Mouse (Mus musculus): ENCODE data around the gene Gm21954. TPM values are rescaled to one million over a fixed set of nuclear protein-coding genes. Genes with fewer than 3 reads are reported as not detected.
A peak's percentile ranks its signal among the peaks of the same experiment; 100 is the strongest.

The Gm21954 gene
- polyA plus RNA-seq, 1 experiment from 2014 or later, result not detected

GRCm38 (mm10) chr3:55440342-55440741, 31.7 kb downstream of the Gm21954 start:
- Histone ChIP-seq H3K27me3 (no peaks in the 10 kb centered on the region), H3K9me3 (no peaks in the 10 kb centered on the region), H3K4me1 (peaks cover 6% of the 10 kb centered on the region; the same call in 1 of the 2 replicates), H3K4me3 (replicated peaks) (no peak overlapping the region), H3K9ac (no peak overlapping the region), H3K27ac (no peak overlapping the region), H3K36me3 (replicated peaks) (no peaks in the 10 kb centered on the region), H3K4me2 (no peak overlapping the region)
- no peak for ATAC-seq (ENCODE audit: low FRiP score)
- 79% methylated on average over 8 of the region's 8 CpGs for WGBS

GRCm38 (mm10) chr3:55438824-55439446, 33.1 kb downstream of the Gm21954 start:
- no peaks in the 10 kb centered on the region for H3K36me3 ChIP-seq (replicated peaks)
- WGBS, result 87% methylated on average over 7 of the region's 7 CpGs

GRCm38 (mm10) chr3:55434276-55434675, 37.7 kb downstream of the Gm21954 start:
- Histone ChIP-seq H3K36me3 (replicated peaks) (no peaks in the 10 kb centered on the region), H3K27me3 (no peaks in the 10 kb centered on the region), H3K4me2 (no peak overlapping the region), H3K4me3 (replicated peaks) (no peak overlapping the region), H3K4me1 (no peaks in the 10 kb centered on the region), H3K27ac (no peak overlapping the region), H3K9ac (no peak overlapping the region), H3K9me3 (no peaks in the 10 kb centered on the region)
- WGBS, result 87% methylated on average over 1 of the region's 1 CpGs
- no peak for ATAC-seq (ENCODE audit: low FRiP score)

More at GRCm38 (mm10) chr3:55438824-55439446, 33.1 kb downstream of the Gm21954 start:
- Histone ChIP-seq H3K4me2 (no peak overlapping the region), H3K4me1 (peaks cover 6% of the 10 kb centered on the region; the same call in 1 of the 2 replicates), H3K27me3 (no peaks in the 10 kb centered on the region), H3K4me3 (replicated peaks) (no peak overlapping the region), H3K9ac (no peak overlapping the region), H3K9me3 (no peaks in the 10 kb centered on the region), H3K27ac (no peak overlapping the region)
- no peak for ATAC-seq (ENCODE audit: low FRiP score)

GRCm38 (mm10) chr3:55431223-55431622, 40.8 kb downstream of the Gm21954 start:
- H3K36me3 ChIP-seq (replicated peaks), result no peaks in the 10 kb centered on the region
- 86% methylated on average over 3 of the region's 3 CpGs for WGBS
- no peaks in the 10 kb centered on the region for H3K4me1 ChIP-seq
- no peaks in the 10 kb centered on the region for H3K27me3 ChIP-seq
- ATAC-seq (ENCODE audit: low FRiP score), result no peak
- no peak overlapping the region for H3K27ac ChIP-seq
- H3K4me2 ChIP-seq, result no peak overlapping the region
- H3K9me3 ChIP-seq, result no peaks in the 10 kb centered on the region
- no peak overlapping the region for H3K4me3 ChIP-seq (replicated peaks)
- H3K9ac ChIP-seq, result no peak overlapping the region

GRCm38 (mm10) chr3:55430022-55430549, 41.9 kb downstream of the Gm21954 start:
- Histone ChIP-seq H3K9me3 (no peaks in the 10 kb centered on the region), H3K27ac (no peak overlapping the region), H3K27me3 (no peaks in the 10 kb centered on the region), H3K4me2 (no peak overlapping the region), H3K4me1 (no peaks in the 10 kb centered on the region), H3K4me3 (replicated peaks) (no peak overlapping the region), H3K36me3 (replicated peaks) (no peaks in the 10 kb centered on the region), H3K9ac (no peak overlapping the region)
- WGBS, result 90% methylated on average over 2 of the region's 2 CpGs
- no peak for ATAC-seq (ENCODE audit: low FRiP score)

- ATAC-seq (ENCODE audit: low FRiP score), result peak; percentile 92
- H3K9ac ChIP-seq, result no peak overlapping the region
- H3K36me3 ChIP-seq (replicated peaks), result no peaks in the 10 kb centered on the region
- H3K27me3 ChIP-seq, result no peaks in the 10 kb centered on the region
- H3K4me2 ChIP-seq, result peak overlapping the region; percentile 44
- no peaks in the 10 kb centered on the region for H3K9me3 ChIP-seq
- peak overlapping the region; percentile 85 for H3K27ac ChIP-seq
- 16% methylated on average over 11 of the region's 11 CpGs for WGBS
- no peak overlapping the region; the same call in 1 of the 2 replicates for H3K4me3 ChIP-seq (replicated peaks)
- peaks cover 48% of the 10 kb centered on the region for H3K4me1 ChIP-seq
Measured at GRCm38 (mm10) chr3:55423640-55424397, 48.2 kb downstream of the Gm21954 start.

GRCm38 (mm10) chr3:55420436-55421083, 51.5 kb downstream of the Gm21954 start:
- ATAC-seq (ENCODE audit: low FRiP score), result no peak
- 51% methylated on average over 8 of the region's 8 CpGs for WGBS
- Histone ChIP-seq H3K9ac (no peak overlapping the region), H3K4me2 (no peak overlapping the region), H3K27me3 (no peaks in the 10 kb centered on the region), H3K4me1 (peaks cover 60% of the 10 kb centered on the region), H3K27ac (no peak overlapping the region), H3K36me3 (replicated peaks) (no peaks in the 10 kb centered on the region), H3K4me3 (replicated peaks) (no peak overlapping the region), H3K9me3 (no peaks in the 10 kb centered on the region)

GRCm38 (mm10) chr3:55419334-55419733, 52.7 kb downstream of the Gm21954 start:
- Histone ChIP-seq H3K4me3 (replicated peaks) (no peak overlapping the region), H3K9ac (no peak overlapping the region), H3K4me2 (no peak overlapping the region), H3K4me1 (peaks cover 65% of the 10 kb centered on the region), H3K9me3 (no peaks in the 10 kb centered on the region), H3K27ac (0 out of 2 replicates have a peak overlapping the region, but pooled peaks have one; percentile 31), H3K36me3 (replicated peaks) (no peaks in the 10 kb centered on the region), H3K27me3 (no peaks in the 10 kb centered on the region)
- 19% methylated on average over 3 of the region's 3 CpGs for WGBS
- ATAC-seq (ENCODE audit: low FRiP score), result no peak

GRCm38 (mm10) chr3:55418845-55419244, 53.2 kb downstream of the Gm21954 start:
- Histone ChIP-seq H3K36me3 (replicated peaks) (no peaks in the 10 kb centered on the region), H3K4me2 (no peak overlapping the region), H3K9me3 (no peaks in the 10 kb centered on the region), H3K4me3 (replicated peaks) (no peak overlapping the region), H3K27me3 (no peaks in the 10 kb centered on the region), H3K9ac (no peak overlapping the region; the same call in 1 of the 2 replicates), H3K4me1 (peaks cover 61% of the 10 kb centered on the region), H3K27ac (peak overlapping the region; percentile 47; the same call in 1 of the 2 replicates)
- ATAC-seq (ENCODE audit: low FRiP score), result no peak
- 64% methylated on average over 6 of the region's 6 CpGs for WGBS

- peak overlapping the region; percentile 80 for H3K27ac ChIP-seq
- peaks cover 43% of the 10 kb centered on the region for H3K4me1 ChIP-seq
- H3K9me3 ChIP-seq, result peaks cover 3% of the 10 kb centered on the region; the same call in 1 of the 2 replicates
- peak overlapping the region; percentile 21; the same call in 1 of the 2 replicates for H3K9ac ChIP-seq
- H3K36me3 ChIP-seq (replicated peaks), result 0 out of 2 replicates have a peak, but pooled peaks cover 9% of the 10 kb centered on the region
- peak; percentile 59; the same call in 1 of the 2 replicates for ATAC-seq (ENCODE audit: low FRiP score)
- 0 out of 2 replicates have a peak overlapping the region, but pooled peaks have one; percentile 7 for H3K4me3 ChIP-seq (replicated peaks)
- 10% methylated on average over 14 of the region's 14 CpGs for WGBS
- H3K4me2 ChIP-seq, result peak overlapping the region; percentile 42
- no peaks in the 10 kb centered on the region for H3K27me3 ChIP-seq
Measured at GRCm38 (mm10) chr3:55415527-55415950, 56.5 kb downstream of the Gm21954 start.
